Comparison of ENCODE assay signal across 12 mouse cellular contexts in the genomic region with DNA sequence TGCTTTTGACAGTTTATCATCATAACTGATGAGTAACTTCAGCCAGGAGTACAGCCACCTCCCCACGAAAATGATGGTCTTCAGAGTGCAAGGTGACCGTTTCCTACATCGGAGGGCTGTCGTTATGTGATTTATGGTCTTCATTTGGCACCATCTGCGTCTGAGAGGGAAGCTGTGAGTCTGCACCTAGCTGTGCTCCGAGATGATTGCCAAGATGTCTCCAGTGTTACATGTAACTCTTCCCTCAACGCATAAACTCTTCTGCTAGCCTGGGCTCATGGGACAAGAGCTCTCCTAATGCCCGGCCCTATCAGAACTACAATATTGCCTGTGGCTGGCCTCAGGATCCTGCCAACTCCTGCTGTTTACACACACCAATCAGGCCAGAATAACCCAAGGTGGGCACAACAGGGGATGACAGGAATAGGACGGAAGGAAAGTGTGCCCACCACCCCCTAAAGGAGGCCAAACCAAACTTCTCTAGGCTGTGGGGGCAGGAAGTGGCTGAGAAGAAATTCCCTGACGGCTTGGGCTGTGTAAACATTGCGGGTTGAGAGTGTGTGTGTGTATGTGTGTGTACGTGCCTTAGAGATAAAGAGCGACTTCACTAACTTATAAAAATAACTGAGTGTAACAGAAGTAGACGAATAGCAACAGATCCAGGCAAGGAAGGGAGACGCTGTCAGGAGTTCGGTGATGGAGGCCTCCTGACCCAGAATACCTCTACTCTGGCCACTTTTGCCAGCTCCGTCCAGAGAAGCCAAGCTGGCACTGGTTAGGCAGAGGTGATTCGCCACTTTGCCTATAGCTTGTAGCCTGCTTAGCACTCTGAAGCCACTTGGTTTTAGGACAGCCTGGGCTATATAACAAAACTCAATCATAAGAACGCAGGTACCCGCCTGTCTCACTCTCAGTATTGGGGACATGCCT. TPM values are rescaled to one million over a fixed set of nuclear protein-coding genes. Genes with fewer than 3 reads are reported as not detected.
DNase-seq lines count a peak whose midpoint lies in the region; ATAC-seq and TF ChIP-seq lines count a peak whose summit lies in the region.
"Had no signal": no experiment of that assay in that cellular context is flagged by ENCODE, and none has a peak within 500 bp of the region (broad histone marks: within the 10 kb centered on the region; RNA-seq: fewer than 3 reads in every experiment).

No protein-coding gene starts in this region.

- no peak overlapping the region for H3K4me2 ChIP-seq in heart, embryonic 13.5 days
- H3K4me2 ChIP-seq in lung, embryonic 15.5 days = 0 out of 2 replicates have a peak overlapping the region, but pooled peaks have one; percentile 4
- no peak overlapping the region for H3K4me2 ChIP-seq in hindbrain, embryonic 16.5 days (ENCODE audit: low read length)
- H3K4me2 ChIP-seq in neural tube, embryonic 15.5 days = no peak overlapping the region
- H3K4me2 ChIP-seq: embryonic facial prominence, embryonic 15.5 days had no signal

- H3K4me3 ChIP-seq in heart, embryonic 13.5 days = no peak overlapping the region
- H3K4me3 ChIP-seq in lung, embryonic 15.5 days = no peak overlapping the region
- no peak overlapping the region for H3K4me3 ChIP-seq in lung, adult 2 months (replicated peaks; ENCODE audit: extremely low read depth, low read depth, low read length)
- no peak overlapping the region for H3K4me3 ChIP-seq in hindbrain, embryonic 16.5 days (ENCODE audit: low read length)
- no peak overlapping the region for H3K4me3 ChIP-seq in neural tube, embryonic 15.5 days (replicated peaks)
- H3K4me3 ChIP-seq in embryonic facial prominence, embryonic 10.5 days = no peak overlapping the region
- H3K4me3 ChIP-seq: embryonic facial prominence, embryonic 15.5 days had no signal

- no peak; the same call in 1 of the 2 replicates for ATAC-seq in heart, embryonic 13.5 days (ENCODE audit: extremely low read depth, insufficient number of reproducible peaks, low FRiP score, low TSS enrichment)
- ATAC-seq in lung, embryonic 15.5 days (ENCODE audit: borderline replicate concordance, extremely low read depth, low FRiP score, low TSS enrichment) = peak; percentile 58; the same call in 1 of the 2 replicates
- peak; percentile 31; the same call in 1 of the 2 replicates for ATAC-seq in hindbrain, embryonic 16.5 days
- ATAC-seq in neural tube, embryonic 15.5 days (ENCODE audit: low FRiP score) = no peak; the same call in 1 of the 2 replicates

- H3K4me1 ChIP-seq in heart, embryonic 13.5 days = peaks cover 79% of the 10 kb centered on the region
- H3K4me1 ChIP-seq in lung, embryonic 15.5 days = peaks cover 25% of the 10 kb centered on the region
- H3K4me1 ChIP-seq in lung, adult 2 months (ENCODE audit: control insufficient read depth, insufficient read depth, low read length) = 0 out of 2 replicates have a peak, but pooled peaks cover 5% of the 10 kb centered on the region
- peaks cover 5% of the 10 kb centered on the region for H3K4me1 ChIP-seq in hindbrain, embryonic 16.5 days (ENCODE audit: control insufficient read depth, insufficient read depth, low read depth, low read length)
- H3K4me1 ChIP-seq in neural tube, embryonic 15.5 days = peaks cover 18% of the 10 kb centered on the region
- peaks cover 28% of the 10 kb centered on the region for H3K4me1 ChIP-seq in embryonic facial prominence, embryonic 10.5 days
- H3K4me1 ChIP-seq: embryonic facial prominence, embryonic 15.5 days had no signal

- no peak for TF ChIP-seq CTCF in lung, adult 2 months (IDR thresholded peaks at IDR 0.05; ENCODE audit: insufficient read depth, low read length)

- H3K9ac ChIP-seq in heart, embryonic 13.5 days = peak overlapping the region; percentile 40; the same call in 1 of the 2 replicates
- H3K9ac ChIP-seq in lung, embryonic 15.5 days = no peak overlapping the region
- no peak overlapping the region for H3K9ac ChIP-seq in hindbrain, embryonic 16.5 days (ENCODE audit: low read depth, low read length)
- no peak overlapping the region for H3K9ac ChIP-seq in neural tube, embryonic 15.5 days (replicated peaks)
- H3K9ac ChIP-seq: embryonic facial prominence, embryonic 15.5 days had no signal

- DNase-seq in heart, postnatal 14 days = no peak
- DNase-seq in lung, adult 2 months = no peak
- no peak for DNase-seq in embryonic facial prominence, embryonic 10.5 days (ENCODE audit: low spot score)
- no peak for DNase-seq in thymus, postnatal 10 days (ENCODE audit: low spot score in 2 of 2)
- DNase-seq: cerebellum, adult 9-10 months; kidney, postnatal 10 days had no signal

- H3K36me3 ChIP-seq in heart, embryonic 13.5 days = no peaks in the 10 kb centered on the region
- no peaks in the 10 kb centered on the region for H3K36me3 ChIP-seq in lung, embryonic 15.5 days
- H3K36me3 ChIP-seq in hindbrain, embryonic 16.5 days (ENCODE audit: control insufficient read depth, insufficient read depth, low read length) = no peaks in the 10 kb centered on the region
- H3K36me3 ChIP-seq in neural tube, embryonic 15.5 days = no peaks in the 10 kb centered on the region
- no peaks in the 10 kb centered on the region for H3K36me3 ChIP-seq in embryonic facial prominence, embryonic 10.5 days (replicated peaks)
- H3K36me3 ChIP-seq: embryonic facial prominence, embryonic 15.5 days had no signal

- H3K27me3 ChIP-seq in heart, embryonic 13.5 days (replicated peaks) = no peaks in the 10 kb centered on the region
- H3K27me3 ChIP-seq in lung, embryonic 15.5 days = no peaks in the 10 kb centered on the region
- H3K27me3 ChIP-seq in hindbrain, embryonic 16.5 days (replicated peaks; ENCODE audit: control insufficient read depth, insufficient read depth, low read length) = no peaks in the 10 kb centered on the region
- H3K27me3 ChIP-seq in neural tube, embryonic 15.5 days (replicated peaks) = no peaks in the 10 kb centered on the region
- H3K27me3 ChIP-seq in embryonic facial prominence, embryonic 10.5 days (replicated peaks; ENCODE audit: low read depth, poor library complexity, severe bottlenecking) = no peaks in the 10 kb centered on the region
- H3K27me3 ChIP-seq: embryonic facial prominence, embryonic 15.5 days had no signal

- intact Hi-C loops in heart, postnatal 14 days (cut with DNase I) = no loop called here

- peak overlapping the region; percentile 73 for H3K27ac ChIP-seq in heart, embryonic 13.5 days (replicated peaks)
- no peak overlapping the region for H3K27ac ChIP-seq in lung, embryonic 15.5 days
- no peak overlapping the region; the same call in 1 of the 2 replicates for H3K27ac ChIP-seq in hindbrain, embryonic 16.5 days (ENCODE audit: low read depth, low read length)
- 0 out of 2 replicates have a peak overlapping the region, but pooled peaks have one; percentile 6 for H3K27ac ChIP-seq in neural tube, embryonic 15.5 days (replicated peaks)
- no peak overlapping the region for H3K27ac ChIP-seq in embryonic facial prominence, embryonic 10.5 days (replicated peaks)
- H3K27ac ChIP-seq: embryonic facial prominence, embryonic 15.5 days; macrophage had no signal

- WGBS in heart, embryonic 13.5 days = 55% methylated on average over 20 of the region's 20 CpGs
- 28% methylated on average over 20 of the region's 20 CpGs for WGBS in lung, embryonic 15.5 days
- 41% methylated on average over 20 of the region's 20 CpGs for WGBS in lung, adult 2 months
- WGBS in hindbrain, embryonic 16.5 days = 78% methylated on average over 20 of the region's 20 CpGs
- WGBS in neural tube, embryonic 15.5 days = 60% methylated on average over 20 of the region's 20 CpGs
- WGBS in embryonic facial prominence, embryonic 10.5 days = 80% methylated on average over 20 of the region's 20 CpGs

- TF ChIP-seq POLR2A in lung, adult 2 months (IDR thresholded peaks at IDR 0.05; ENCODE audit: borderline replicate concordance, extremely low read depth, low read depth, low read length) = no peak

- no peaks in the 10 kb centered on the region for H3K9me3 ChIP-seq in heart, embryonic 13.5 days
- H3K9me3 ChIP-seq in lung, embryonic 15.5 days = no peaks in the 10 kb centered on the region
- no peaks in the 10 kb centered on the region for H3K9me3 ChIP-seq in hindbrain, embryonic 16.5 days (ENCODE audit: control insufficient read depth, low read length)
- H3K9me3 ChIP-seq in neural tube, embryonic 15.5 days (replicated peaks) = no peaks in the 10 kb centered on the region
- no peaks in the 10 kb centered on the region for H3K9me3 ChIP-seq in embryonic facial prominence, embryonic 10.5 days
- H3K9me3 ChIP-seq: embryonic facial prominence, embryonic 15.5 days had no signal

RNA-seq across cellular contexts. Expression of gene Ank, which starts 37.6 kb away (rescaled TPM):
- polyA plus RNA-seq in heart, embryonic 13.5 days (2015; fragmentation: Nextera tagmentation; extraction: Ambion mirVana) = 9.1 and 10.6 TPM in 2 replicates
- 100 to 1,000 TPM; 176 to 186 TPM for total RNA-seq in heart, postnatal 14 days (2021)
- polyA plus RNA-seq in lung, embryonic 15.5 days (2015; fragmentation: Nextera tagmentation; extraction: Ambion mirVana) = 7.3 and 8.0 TPM in 2 replicates
- 13.6 and 26.4 TPM in 2 replicates for polyA plus RNA-seq in lung, adult 2 months (2012; rRNA removed)
- polyA plus RNA-seq in hindbrain, embryonic 16.5 days (2015; fragmentation: Nextera tagmentation; extraction: Ambion mirVana) = 11.6 and 15.6 TPM in 2 replicates
- 15.6 and 16.7 TPM in 2 replicates for polyA plus RNA-seq in neural tube, embryonic 15.5 days (2015; fragmentation: Nextera tagmentation; extraction: Ambion mirVana)
- 5.9 and 6.2 TPM in 2 replicates for polyA plus RNA-seq in embryonic facial prominence, embryonic 10.5 days (2016; fragmentation: Nextera tagmentation; extraction: Ambion mirVana)

Comparison
In these comparisons a context has a peak if more than half of its experiments do, and no peak if none do; other contexts are left out.
1. ATAC-seq: peak in lung, embryonic 15.5 days (single experiment) and hindbrain, embryonic 16.5 days (single experiment); none in heart, embryonic 13.5 days (single experiment) and neural tube, embryonic 15.5 days (single experiment).
2. H3K27ac ChIP-seq: peak in heart, embryonic 13.5 days (single experiment) and neural tube, embryonic 15.5 days (single experiment); none in lung, embryonic 15.5 days (single experiment), hindbrain, embryonic 16.5 days (single experiment) and embryonic facial prominence, embryonic 10.5 days (single experiment).